Mouse (Mus musculus): ENCODE measurements around the gene Vti1a.

Vti1a gene

GRCm38 (mm10) chr19:55523340-55523739, 207.2 kb downstream of the Vti1a start:
- no peak for DNase-seq (ENCODE audit: low read depth, low spot score)

- DNase-seq (ENCODE audit: low read depth, low spot score): no peak
Measured at GRCm38 (mm10) chr19:55524385-55524784, 208.3 kb downstream of the Vti1a start.

GRCm38 (mm10) chr19:55525056-55525455, 209.0 kb downstream of the Vti1a start:
- no peak for DNase-seq (ENCODE audit: low read depth, low spot score)

GRCm38 (mm10) chr19:55526717-55527235, 210.7 kb downstream of the Vti1a start:
- no peak for DNase-seq (ENCODE audit: low read depth, low spot score)

GRCm38 (mm10) chr19:55530041-55530440, 213.9 kb downstream of the Vti1a start:
- no peak for DNase-seq (ENCODE audit: low read depth, low spot score)

GRCm38 (mm10) chr19:55532681-55533080, 216.6 kb downstream of the Vti1a start:
- no peak for DNase-seq (ENCODE audit: low read depth, low spot score)

- no peak for DNase-seq (ENCODE audit: low read depth, low spot score)
Measured at GRCm38 (mm10) chr19:55536273-55536937, 220.3 kb downstream of the Vti1a start.

GRCm38 (mm10) chr19:55537691-55538090, 221.6 kb downstream of the Vti1a start:
- DNase-seq (ENCODE audit: low read depth, low spot score): no peak

GRCm38 (mm10) chr19:55541641-55542040, 225.5 kb downstream of the Vti1a start:
- no peak for DNase-seq (ENCODE audit: low read depth, low spot score)

GRCm38 (mm10) chr19:55542461-55542860, 226.4 kb downstream of the Vti1a start:
- no peak for DNase-seq (ENCODE audit: low read depth, low spot score)

- no peak for DNase-seq (ENCODE audit: low read depth, low spot score)
Measured at GRCm38 (mm10) chr19:55543188-55543587, 227.1 kb downstream of the Vti1a start.

GRCm38 (mm10) chr19:55544498-55544897, 228.4 kb downstream of the Vti1a start:
- peak; percentile 9 for DNase-seq (ENCODE audit: low read depth, low spot score)

GRCm38 (mm10) chr19:55545529-55545928, 229.4 kb downstream of the Vti1a start:
- DNase-seq (ENCODE audit: low read depth, low spot score): peak; percentile 33

GRCm38 (mm10) chr19:55546009-55546528, 230.0 kb downstream of the Vti1a start:
- DNase-seq (ENCODE audit: low read depth, low spot score): no peak

- no peak for DNase-seq (ENCODE audit: low read depth, low spot score)
Measured at GRCm38 (mm10) chr19:55548206-55548605, 232.1 kb downstream of the Vti1a start.

- no peak for DNase-seq (ENCODE audit: low read depth, low spot score)
Measured at GRCm38 (mm10) chr19:55548656-55549055, 232.6 kb downstream of the Vti1a start.

- DNase-seq (ENCODE audit: low read depth, low spot score): no peak
Measured at GRCm38 (mm10) chr19:55550176-55550575, 234.1 kb downstream of the Vti1a start.

GRCm38 (mm10) chr19:55552339-55552738, 236.2 kb downstream of the Vti1a start:
- DNase-seq (ENCODE audit: low read depth, low spot score): no peak

- DNase-seq (ENCODE audit: low read depth, low spot score): no peak
Measured at GRCm38 (mm10) chr19:55552861-55553260, 236.8 kb downstream of the Vti1a start.

GRCm38 (mm10) chr19:55554295-55554694, 238.2 kb downstream of the Vti1a start:
- no peak for DNase-seq (ENCODE audit: low read depth, low spot score)

- DNase-seq (ENCODE audit: low read depth, low spot score): no peak
Measured at GRCm38 (mm10) chr19:55554703-55555102, 238.6 kb downstream of the Vti1a start.

- DNase-seq (ENCODE audit: low read depth, low spot score): no peak
Measured at GRCm38 (mm10) chr19:55556168-55556999, 240.3 kb downstream of the Vti1a start.

Data from CD4-positive helper T cell, adult 2 months (primary cell).